Mouse (Mus musculus) kidney, adult 2 months (tissue): ENCODE data around the gene Batf.

Source experiments
- CTCF ChIP-seq: fragments of 200-500 bp; conservative IDR thresholded peaks from 2 replicates; pipeline ENCODE4 v1.5.1; 2011; ENCODE audit warnings: low read depth, mild to moderate bottlenecking, control low read depth, low read length, moderate library complexity, mixed read lengths; ENCODE audit not compliant: insufficient read depth, insufficient read length
- POLR2A ChIP-seq: fragments of 200-500 bp; IDR thresholded peaks from one replicate; pipeline ENCODE4 v1.6.1; 2011; ENCODE audit warnings: low read depth, low read length, control low read depth

DNA sequence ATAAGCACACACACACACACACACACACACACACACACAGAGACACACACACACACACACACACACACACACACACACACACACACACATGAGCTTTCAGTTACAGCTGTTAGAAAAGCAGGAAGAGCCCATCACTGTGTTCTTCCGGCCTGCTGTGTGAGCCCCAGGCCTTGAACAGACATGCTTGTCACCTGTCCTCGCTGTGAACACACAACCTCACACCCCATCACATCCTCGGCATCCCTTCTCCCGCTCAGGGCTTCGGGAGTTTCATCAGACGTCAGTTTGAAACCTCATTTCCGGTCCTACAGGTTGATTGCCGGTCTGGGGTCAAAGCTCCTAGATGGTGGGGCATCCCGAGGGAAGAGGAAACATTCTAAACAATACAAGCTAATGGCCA is 48.5 kb upstream of the Batf start:
- TF ChIP-seq CTCF = no peak
- no peak for TF ChIP-seq POLR2A
